Mouse (Mus musculus): ENCODE results near the gene Telo2. TPM values are rescaled to one million over a fixed set of nuclear protein-coding genes. Genes with fewer than 3 reads are reported as not detected.
A peak's percentile ranks its signal among the peaks of the same experiment; 100 is the strongest.

The Telo2 gene
- polyA plus RNA-seq, 1 experiment from 2014 or later: 12.2 TPM

DNA sequence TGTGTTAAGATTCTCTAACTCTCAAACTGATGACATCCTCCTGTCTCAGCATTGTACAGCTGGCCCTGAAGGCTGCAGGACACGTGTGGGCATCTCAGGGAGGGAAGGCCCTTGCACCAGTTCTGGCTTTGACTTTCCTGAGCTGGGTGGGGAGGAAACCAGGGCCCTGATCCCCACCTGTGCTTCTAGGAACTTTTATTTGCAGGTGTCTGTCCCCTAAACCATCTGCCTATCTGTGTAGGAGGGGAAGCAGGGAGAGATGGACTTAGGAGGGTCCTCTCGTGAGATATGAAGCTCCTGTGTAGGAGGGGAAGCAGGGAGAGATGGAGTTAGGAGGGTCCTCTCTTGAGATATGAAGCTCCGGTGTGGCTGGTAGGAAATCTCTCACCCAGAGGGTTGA lies 32.9 kb downstream of the Telo2 start:
- ATAC-seq (ENCODE audit: low FRiP score, low TSS enrichment) (no peak), DNase-seq (ENCODE audit: low spot score) (no peak)
- Histone ChIP-seq H3K36me3 (ENCODE audit: control insufficient read depth, insufficient read depth, low read length) (0 out of 2 replicates have a peak, but pooled peaks cover under 1% of the 10 kb centered on the region), H3K9ac (ENCODE audit: low read length) (0 out of 2 replicates have a peak overlapping the region, but pooled peaks have one; percentile 14), H3K27ac (replicated peaks) (peak overlapping the region; percentile 94), H3K27me3 (ENCODE audit: control insufficient read depth, insufficient read depth, low read length) (no peaks in the 10 kb centered on the region), H3K9me3 (ENCODE audit: control insufficient read depth, low read length) (no peaks in the 10 kb centered on the region), H3K4me2 (replicated peaks; ENCODE audit: low read depth) (peak overlapping the region; percentile 17; the same call in 1 of the 2 replicates), H3K4me1 (replicated peaks; ENCODE audit: control insufficient read depth, insufficient read depth) (peaks cover 17% of the 10 kb centered on the region), H3K4me3 (ENCODE audit: low read depth, low read length) (no peak overlapping the region)
- WGBS: 45% methylated on average over 3 of the region's 3 CpGs
- TF ChIP-seq EP300 (optimal IDR thresholded peaks at IDR 0.05): no peak

DNA sequence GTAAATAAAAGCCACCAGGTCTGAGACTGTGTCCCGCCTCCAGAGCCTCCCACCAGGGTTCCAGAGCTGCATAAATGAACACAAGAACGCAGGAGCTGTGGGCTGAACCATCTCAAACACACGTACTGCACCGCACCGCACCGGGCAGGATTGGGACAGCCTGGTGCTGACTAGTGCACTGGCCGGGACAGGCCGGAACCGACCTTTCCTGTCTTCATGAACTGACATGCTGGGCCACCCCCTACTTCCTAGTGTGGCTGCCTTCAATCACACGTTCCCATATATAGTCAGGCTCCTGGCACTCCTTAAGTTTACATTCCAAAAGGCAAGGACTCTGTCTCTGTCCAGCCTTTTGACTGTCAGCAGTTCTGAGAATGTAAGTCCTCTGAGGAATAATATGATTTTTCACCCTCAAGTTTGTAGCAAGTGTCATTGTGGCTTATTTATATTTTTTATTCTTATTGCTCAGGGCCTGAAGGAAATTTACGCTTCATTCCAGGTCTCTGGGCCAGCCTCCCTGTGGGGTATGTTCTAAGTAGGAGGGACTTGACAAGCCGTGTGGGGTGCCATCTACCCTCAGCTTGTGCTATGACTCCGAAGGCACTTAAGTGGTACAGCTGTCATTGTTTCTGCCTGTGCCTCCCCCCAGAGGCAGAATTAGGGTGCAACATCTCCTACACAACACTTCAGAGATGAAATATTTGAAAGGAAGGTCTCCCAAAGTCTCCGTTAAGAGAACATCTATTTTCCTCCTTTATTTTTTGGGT lies 33.5 kb downstream of the Telo2 start:
- no peaks in the 10 kb centered on the region for H3K9me3 ChIP-seq (ENCODE audit: control insufficient read depth, low read length)
- WGBS: 28% methylated on average over 14 of the region's 14 CpGs
- DNase-seq (ENCODE audit: low spot score): peak; percentile 62
- no peaks in the 10 kb centered on the region for H3K36me3 ChIP-seq (ENCODE audit: control insufficient read depth, insufficient read depth, low read length)
- peak; percentile 53 for TF ChIP-seq CTCF (IDR thresholded peaks at IDR 0.05; ENCODE audit: low read depth)
- TF ChIP-seq EP300 (optimal IDR thresholded peaks at IDR 0.05): no peak
- H3K4me3 ChIP-seq (ENCODE audit: low read depth, low read length): no peak overlapping the region
- 0 out of 2 replicates have a peak overlapping the region, but pooled peaks have one; percentile 14 for H3K9ac ChIP-seq (ENCODE audit: low read length)
- peaks cover 19% of the 10 kb centered on the region for H3K4me1 ChIP-seq (replicated peaks; ENCODE audit: control insufficient read depth, insufficient read depth)
- H3K4me2 ChIP-seq (replicated peaks; ENCODE audit: low read depth): peak overlapping the region; percentile 20; the same call in 1 of the 2 replicates
- peak overlapping the region; percentile 94 for H3K27ac ChIP-seq (replicated peaks)
- peak; percentile 74 for ATAC-seq (ENCODE audit: low FRiP score, low TSS enrichment)
- H3K27me3 ChIP-seq (ENCODE audit: control insufficient read depth, insufficient read depth, low read length): no peaks in the 10 kb centered on the region

DNA sequence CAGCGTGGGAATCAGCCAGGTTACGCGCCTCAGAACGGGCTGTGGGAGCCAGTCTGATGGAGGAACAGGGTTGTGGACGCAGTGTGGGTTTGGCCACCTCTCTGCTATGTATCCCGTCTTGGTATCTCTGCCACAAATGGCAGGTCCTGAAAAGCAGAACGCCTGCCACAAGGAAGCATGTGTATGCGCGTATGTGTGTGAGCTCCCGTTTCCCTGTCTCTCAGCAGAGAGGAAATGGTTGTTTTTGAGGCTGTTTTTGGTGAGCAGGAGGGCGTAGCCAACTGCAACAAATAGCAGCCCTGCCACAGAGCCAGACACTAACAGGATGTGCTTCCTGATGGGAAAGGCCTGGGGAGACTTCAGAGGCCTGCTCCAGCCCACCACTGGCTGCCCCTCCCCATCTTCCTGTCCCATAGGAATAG lies 34.8 kb downstream of the Telo2 start:
- H3K27me3 ChIP-seq (ENCODE audit: control insufficient read depth, insufficient read depth, low read length): no peaks in the 10 kb centered on the region
- no peak for DNase-seq (ENCODE audit: low spot score)
- H3K9me3 ChIP-seq (ENCODE audit: control insufficient read depth, low read length): no peaks in the 10 kb centered on the region
- peaks cover 19% of the 10 kb centered on the region for H3K4me1 ChIP-seq (replicated peaks; ENCODE audit: control insufficient read depth, insufficient read depth)
- peak overlapping the region; percentile 65 for H3K9ac ChIP-seq (ENCODE audit: low read length)
- peak overlapping the region; percentile 94 for H3K27ac ChIP-seq (replicated peaks)
- no peaks in the 10 kb centered on the region for H3K36me3 ChIP-seq (ENCODE audit: control insufficient read depth, insufficient read depth, low read length)
- peak overlapping the region; percentile 51 for H3K4me2 ChIP-seq (replicated peaks; ENCODE audit: low read depth)
- peak overlapping the region; percentile 39 for H3K4me3 ChIP-seq (ENCODE audit: low read depth, low read length)
- 58% methylated on average over 11 of the region's 11 CpGs for WGBS
- no peak; the same call in 1 of the 2 replicates for ATAC-seq (ENCODE audit: low FRiP score, low TSS enrichment)
- TF ChIP-seq EP300 (optimal IDR thresholded peaks at IDR 0.05): no peak
- no peak for TF ChIP-seq CTCF (IDR thresholded peaks at IDR 0.05; ENCODE audit: low read depth)

DNA sequence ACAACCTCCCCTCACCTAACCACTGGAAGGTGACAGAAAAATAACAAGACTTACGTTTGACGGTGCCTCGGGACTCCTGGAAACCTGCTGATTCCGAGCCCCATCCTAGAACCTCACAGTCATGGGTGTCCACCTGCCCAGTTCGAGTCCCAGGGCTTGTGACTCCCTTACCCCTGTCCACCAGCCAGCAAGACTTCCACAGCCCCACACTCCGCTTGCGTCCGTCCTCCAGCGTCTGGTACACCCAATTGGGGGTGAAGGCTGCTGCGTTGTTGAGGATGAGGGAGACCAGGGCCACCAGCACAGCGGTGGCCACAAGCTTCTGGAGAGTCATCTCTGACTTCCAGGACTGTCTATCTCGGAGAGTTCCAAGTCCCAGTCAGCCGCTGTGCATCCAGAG lies 35.6 kb downstream of the Telo2 start:
- WGBS: 80% methylated on average over 13 of the region's 13 CpGs
- Histone ChIP-seq H3K4me2 (replicated peaks; ENCODE audit: low read depth) (peak overlapping the region; percentile 51), H3K27ac (replicated peaks) (peak overlapping the region; percentile 94), H3K4me3 (ENCODE audit: low read depth, low read length) (peak overlapping the region; percentile 39), H3K9ac (ENCODE audit: low read length) (peak overlapping the region; percentile 65), H3K27me3 (ENCODE audit: control insufficient read depth, insufficient read depth, low read length) (no peaks in the 10 kb centered on the region), H3K36me3 (ENCODE audit: control insufficient read depth, insufficient read depth, low read length) (no peaks in the 10 kb centered on the region), H3K4me1 (replicated peaks; ENCODE audit: control insufficient read depth, insufficient read depth) (peaks cover 19% of the 10 kb centered on the region), H3K9me3 (ENCODE audit: control insufficient read depth, low read length) (no peaks in the 10 kb centered on the region)
- DNase-seq (ENCODE audit: low spot score) (no peak), ATAC-seq (ENCODE audit: low FRiP score, low TSS enrichment) (no peak)
- no peak for TF ChIP-seq CTCF (IDR thresholded peaks at IDR 0.05; ENCODE audit: low read depth)
- no peak for TF ChIP-seq EP300 (optimal IDR thresholded peaks at IDR 0.05)

DNA sequence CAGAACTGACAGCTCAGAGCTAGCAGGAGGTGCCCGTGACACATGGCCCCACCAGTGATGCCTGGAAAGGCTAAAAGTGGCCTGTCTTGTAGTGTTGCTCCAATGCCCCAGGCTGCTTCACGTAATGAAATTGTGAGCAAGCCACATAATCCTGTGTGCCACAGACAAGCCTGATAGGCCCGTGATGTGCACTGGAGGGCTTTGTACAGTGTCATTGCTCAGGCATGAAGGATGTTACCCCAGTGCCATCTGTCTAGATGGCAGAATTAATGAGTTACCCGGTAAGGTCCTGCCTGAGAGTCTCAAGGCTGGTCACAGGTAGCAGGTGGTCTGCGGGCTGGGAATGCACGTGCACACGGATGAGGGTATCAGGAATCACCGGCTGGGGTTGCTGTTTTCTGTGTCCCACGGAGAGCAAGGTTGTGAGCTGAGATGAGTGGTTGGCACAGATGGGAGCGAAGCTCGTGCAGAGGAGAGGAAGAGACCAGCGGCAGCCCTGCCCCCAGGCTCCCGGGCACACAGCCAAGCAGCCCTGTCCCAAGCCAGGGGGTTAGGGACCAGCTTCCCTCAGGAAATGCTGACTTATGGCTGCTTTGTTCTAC lies 37.9 kb downstream of the Telo2 start:
- DNase-seq (ENCODE audit: low spot score) (peak; percentile 40), ATAC-seq (ENCODE audit: low FRiP score, low TSS enrichment) (no peak)
- peaks cover 13% of the 10 kb centered on the region for H3K4me1 ChIP-seq (replicated peaks; ENCODE audit: control insufficient read depth, insufficient read depth)
- no peaks in the 10 kb centered on the region for H3K27me3 ChIP-seq (ENCODE audit: control insufficient read depth, insufficient read depth, low read length)
- 59% methylated on average over 13 of the region's 13 CpGs for WGBS
- peak overlapping the region; percentile 39 for H3K4me3 ChIP-seq (ENCODE audit: low read depth, low read length)
- no peaks in the 10 kb centered on the region for H3K9me3 ChIP-seq (ENCODE audit: control insufficient read depth, low read length)
- TF ChIP-seq CTCF (IDR thresholded peaks at IDR 0.05; ENCODE audit: low read depth) (no peak), EP300 (optimal IDR thresholded peaks at IDR 0.05) (no peak)
- peak overlapping the region; percentile 51 for H3K4me2 ChIP-seq (replicated peaks; ENCODE audit: low read depth)
- H3K36me3 ChIP-seq (ENCODE audit: control insufficient read depth, insufficient read depth, low read length): no peaks in the 10 kb centered on the region; the same call in 1 of the 2 replicates
- 0 out of 2 replicates have a peak overlapping the region, but pooled peaks have one; percentile 43 for H3K9ac ChIP-seq (ENCODE audit: low read length)
- H3K27ac ChIP-seq (replicated peaks): 0 out of 2 replicates have a peak overlapping the region, but pooled peaks have one; percentile 30
